Mouse (Mus musculus) myocyte (in vitro differentiated cells): Measurements from ENCODE around the gene Gpc6.

Experiments
- CEBPB ChIP-seq: IDR thresholded peaks from 2 replicates; pipeline ENCODE4 v1.6.1; 2011; ENCODE audit warnings: mild to moderate bottlenecking, moderate library complexity; ENCODE audit not compliant: poor library complexity, insufficient read depth, severe bottlenecking
- E2F4 ChIP-seq: IDR thresholded peaks from one replicate; pipeline ENCODE4 v1.6.1; 2011; ENCODE audit warnings: mild to moderate bottlenecking, control low read depth, moderate library complexity; ENCODE audit not compliant: insufficient read depth
- MAX ChIP-seq: IDR thresholded peaks from one replicate; pipeline ENCODE4 v1.6.1; 2011; ENCODE audit warnings: low read depth, mild to moderate bottlenecking, control low read depth
- MYOD1 ChIP-seq, 3 experiments: IDR thresholded peaks; one replicate each; pipeline ENCODE4 v1.6.1; 2011; ENCODE audit warnings: control low read depth in 2 of 3, low read depth in 2 of 3, mild to moderate bottlenecking in 2 of 3, moderate library complexity in 1 of 3; ENCODE audit not compliant: insufficient read length in 2 of 3, control insufficient read depth in 1 of 3
- MYOG ChIP-seq, 3 experiments: IDR thresholded peaks; one replicate each; pipeline ENCODE4 v1.6.1; 2011; ENCODE audit warnings: control low read depth in 2 of 3, low read depth in 2 of 3, mild to moderate bottlenecking in 2 of 3; ENCODE audit not compliant: insufficient read length in 2 of 3, control insufficient read depth in 1 of 3, insufficient read depth in 1 of 3
- POLR2A ChIP-seq: IDR thresholded peaks from one replicate; pipeline ENCODE4 v1.6.1; 2011; ENCODE audit warnings: low read depth, mild to moderate bottlenecking, control low read depth, moderate library complexity; ENCODE audit not compliant: insufficient read length
- POLR2AphosphoS2 ChIP-seq: IDR thresholded peaks from one replicate; pipeline ENCODE4 v1.6.1; 2011; ENCODE audit warnings: low read depth, control low read depth; ENCODE audit not compliant: insufficient read length
- REST ChIP-seq: IDR thresholded peaks from one replicate; pipeline ENCODE4 v1.6.1; 2011; ENCODE audit warnings: mild to moderate bottlenecking, control low read depth, moderate library complexity; ENCODE audit not compliant: insufficient read depth, insufficient read length
- SRF ChIP-seq: IDR thresholded peaks from one replicate; pipeline ENCODE4 v1.6.1; 2011; ENCODE audit warnings: low read depth; ENCODE audit not compliant: control insufficient read depth, insufficient read length
- TCF12 ChIP-seq: IDR thresholded peaks from one replicate; pipeline ENCODE4 v1.6.1; 2011; ENCODE audit warnings: mild to moderate bottlenecking, control low read depth; ENCODE audit not compliant: poor library complexity, insufficient read depth, severe bottlenecking
- TCF3 ChIP-seq: IDR thresholded peaks from one replicate; pipeline ENCODE4 v1.6.1; 2011; ENCODE audit warnings: low read depth, control low read depth; ENCODE audit not compliant: insufficient read length
- USF1 ChIP-seq: IDR thresholded peaks from one replicate; pipeline ENCODE4 v1.6.1; 2011; ENCODE audit warnings: low read depth, mild to moderate bottlenecking, control low read depth, moderate library complexity

DNA sequence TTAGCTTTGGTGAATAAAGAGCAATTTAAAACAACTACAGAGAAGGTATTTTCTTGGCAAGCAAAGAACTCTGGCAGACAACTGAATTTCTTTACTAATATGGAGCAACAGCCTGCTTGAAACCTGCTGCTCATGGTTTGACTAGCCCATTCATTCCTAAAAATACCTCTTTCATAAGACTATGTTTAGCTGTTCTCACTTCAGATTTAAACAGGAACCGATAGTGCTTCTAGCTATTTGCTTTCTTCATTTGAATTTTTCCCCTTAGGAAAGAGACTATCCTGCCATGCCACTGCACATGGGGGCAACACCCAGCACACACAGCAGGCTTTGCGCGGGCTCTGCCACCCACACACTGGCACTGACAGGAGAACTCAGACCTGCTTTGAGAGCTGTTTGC is 888.4 kb downstream of the Gpc6 start:
- TF ChIP-seq MYOD1 (IDR thresholded peaks at IDR 0.05; ENCODE audit: control insufficient read depth in 1 of 3, insufficient read length in 2 of 3, low read depth in 2 of 3) (no peak), POLR2A (no peak), USF1 (no peak), CEBPB (no peak), MAX (no peak), POLR2AphosphoS2 (no peak), MYOG (IDR thresholded peaks at IDR 0.05; ENCODE audit: control insufficient read depth in 1 of 3, insufficient read depth in 1 of 3, insufficient read length in 2 of 3, low read depth in 2 of 3) (no peak), TCF12 (no peak), E2F4 (no peak), REST (no peak), SRF (no peak), TCF3 (no peak)
